Mouse (Mus musculus) liver, postnatal 0 days (tissue): Measurements from ENCODE around the gene Cox4i1. TPM values are rescaled to one million over a fixed set of nuclear protein-coding genes. Genes with fewer than 3 reads are reported as not detected.

ENCODE experiments used
- ATAC-seq: fragments of 200-750 bp; cut with Nextera tagmentation; 2 replicates; pipeline ENCODE4 v1.8.0; 2017; ENCODE audit warnings: mild to moderate bottlenecking, moderate library complexity
- DNase-seq: peaks from one replicate; pipeline ENCODE4 v3.0.0-alpha.2; 2016
- H3K27ac ChIP-seq: fragments of 300-500 bp; sonication (generic); 2 replicates; pipeline ENCODE4 v1.5.1; 2014; ENCODE audit warnings: antibody characterized with exemption, moderate library complexity, mild to moderate bottlenecking, low read depth
- H3K27me3 ChIP-seq: fragments of 300-500 bp; sonication (generic); 2 replicates; pipeline ENCODE4 v1.6.1; 2014; ENCODE audit warnings: low read length, control low read depth, mixed read lengths; ENCODE audit not compliant: insufficient read depth
- H3K36me3 ChIP-seq: fragments of 300-500 bp; sonication (generic); replicated peaks from 2 replicates; pipeline ENCODE4 v1.6.1; 2014; ENCODE audit warnings: mild to moderate bottlenecking, control low read depth, low read length, moderate library complexity, mixed read lengths; ENCODE audit not compliant: insufficient read depth
- H3K4me1 ChIP-seq: fragments of 300-500 bp; sonication (generic); 2 replicates; pipeline ENCODE4 v1.6.1; 2014; ENCODE audit warnings: antibody characterized with exemption, mild to moderate bottlenecking, control low read depth; ENCODE audit not compliant: insufficient read depth
- H3K4me2 ChIP-seq: fragments of 300-500 bp; sonication (generic); 2 replicates; pipeline ENCODE4 v1.6.1; 2014; ENCODE audit warnings: low read depth, mild to moderate bottlenecking, low read length, moderate library complexity, mixed read lengths
- H3K4me3 ChIP-seq: fragments of 300-500 bp; sonication (generic); 2 replicates; pipeline ENCODE4 v1.5.1; 2014; ENCODE audit warnings: low read depth, low read length
- H3K9ac ChIP-seq: fragments of 300-500 bp; sonication (generic); replicated peaks from 2 replicates; pipeline ENCODE4 v1.6.1; 2014; ENCODE audit warnings: mild to moderate bottlenecking, moderate library complexity
- H3K9me3 ChIP-seq: fragments of 300-500 bp; sonication (generic); 2 replicates; pipeline ENCODE4 v1.6.1; 2016; ENCODE audit warnings: mild to moderate bottlenecking, control low read depth, low read length, mixed read lengths
- CTCF ChIP-seq: sonication (generic); IDR thresholded peaks from 2 replicates; pipeline ENCODE4 v1.5.1; 2016; ENCODE audit warnings: antibody characterized with exemption, low read depth
- EP300 ChIP-seq: IDR thresholded peaks from 2 replicates; pipeline ENCODE4 v1.6.1; 2016; ENCODE audit warnings: antibody characterized with exemption, low read depth, mild to moderate bottlenecking
- WGBS: fragments of 180-500 bp; shearing (Covaris S2); extraction: QIAGEN DNeasy Blood & Tissue Kit; methylation state at CpG from one replicate; pipeline ENCODE4 v1.1.7; 2014; ENCODE audit not compliant: insufficient replicate concordance; 5-methylcytosine and 5-hydroxymethylcytosine counted together
- polyA plus RNA-seq: library from polyadenylated mRNA; unstranded; fragments of >200 nt; fragmentation: Nextera tagmentation; extraction: Ambion mirVana; gene quantifications from 2 replicates; pipeline ENCODE4 v1.2.1, GENCODE M21; 2015

The Cox4i1 gene
- polyA plus RNA-seq, 1 experiment from 2014 or later = 1,191 TPM

GRCm38 (mm10) chr8:120671775-120672174 lies 3.8 kb downstream of the Cox4i1 start:
- H3K9me3 ChIP-seq = no peaks in the 10 kb centered on the region
- H3K36me3 ChIP-seq = peaks cover 41% of the 10 kb centered on the region
- H3K27me3 ChIP-seq = no peaks in the 10 kb centered on the region
- no peak for DNase-seq
- ATAC-seq = no peak
- H3K27ac ChIP-seq = no peak overlapping the region
- H3K4me3 ChIP-seq = no peak overlapping the region
- WGBS = 78% methylated on average over 6 of the region's 6 CpGs
- TF ChIP-seq EP300 (no peak), CTCF (no peak)
- peaks cover 10% of the 10 kb centered on the region for H3K4me1 ChIP-seq
- no peak overlapping the region for H3K4me2 ChIP-seq
- H3K9ac ChIP-seq = no peak overlapping the region

GRCm38 (mm10) chr8:120672626-120673229 lies 4.7 kb downstream of the Cox4i1 start:
- H3K9me3 ChIP-seq = no peaks in the 10 kb centered on the region
- no peak overlapping the region for H3K4me2 ChIP-seq
- no peak overlapping the region for H3K27ac ChIP-seq
- H3K27me3 ChIP-seq = no peaks in the 10 kb centered on the region
- 89% methylated on average over 16 of the region's 16 CpGs for WGBS
- no peak for TF ChIP-seq CTCF
- no peak for TF ChIP-seq EP300
- H3K36me3 ChIP-seq = peaks cover 41% of the 10 kb centered on the region
- H3K4me3 ChIP-seq = no peak overlapping the region
- H3K9ac ChIP-seq = no peak overlapping the region
- ATAC-seq = no peak
- no peak for DNase-seq
- H3K4me1 ChIP-seq = peaks cover 6% of the 10 kb centered on the region; the same call in 1 of the 2 replicates

GRCm38 (mm10) chr8:120673298-120673697 lies 5.3 kb downstream of the Cox4i1 start:
- peaks cover 41% of the 10 kb centered on the region for H3K36me3 ChIP-seq
- ATAC-seq = no peak
- WGBS = 92% methylated on average over 7 of the region's 7 CpGs

GRCm38 (mm10) chr8:120675718-120676117 lies 7.7 kb downstream of the Cox4i1 start:
- TF ChIP-seq EP300 (no peak), CTCF (no peak)
- Histone ChIP-seq H3K27me3 (no peaks in the 10 kb centered on the region), H3K27ac (no peak overlapping the region), H3K9me3 (no peaks in the 10 kb centered on the region), H3K9ac (no peak overlapping the region), H3K4me2 (no peak overlapping the region), H3K4me1 (no peaks in the 10 kb centered on the region; the same call in 1 of the 2 replicates), H3K36me3 (peaks cover 32% of the 10 kb centered on the region), H3K4me3 (no peak overlapping the region)
- ATAC-seq = no peak
- 84% methylated on average over 8 of the region's 8 CpGs for WGBS
- no peak for DNase-seq

More at GRCm38 (mm10) chr8:120673298-120673697, 5.3 kb downstream of the Cox4i1 start:
- no peak for DNase-seq
- TF ChIP-seq EP300 = no peak
- TF ChIP-seq CTCF = no peak
- H3K9ac ChIP-seq = no peak overlapping the region
- H3K4me2 ChIP-seq = no peak overlapping the region
- no peak overlapping the region for H3K4me3 ChIP-seq
- peaks cover 6% of the 10 kb centered on the region; the same call in 1 of the 2 replicates for H3K4me1 ChIP-seq
- H3K27me3 ChIP-seq = no peaks in the 10 kb centered on the region
- H3K9me3 ChIP-seq = no peaks in the 10 kb centered on the region
- H3K27ac ChIP-seq = no peak overlapping the region

- Histone ChIP-seq H3K9me3 (no peaks in the 10 kb centered on the region), H3K9ac (no peak overlapping the region; the same call in 1 of the 2 replicates), H3K36me3 (peaks cover 6% of the 10 kb centered on the region), H3K27ac (no peak overlapping the region), H3K4me1 (no peaks in the 10 kb centered on the region; the same call in 1 of the 2 replicates), H3K4me2 (no peak overlapping the region), H3K4me3 (no peak overlapping the region), H3K27me3 (no peaks in the 10 kb centered on the region)
- ATAC-seq (peak; percentile 64; the same call in 1 of the 2 replicates), DNase-seq (peak; percentile 88)
- WGBS = 12% methylated on average over 10 of the region's 10 CpGs
- TF ChIP-seq CTCF = peak; percentile 95
- no peak for TF ChIP-seq EP300
Observed at GRCm38 (mm10) chr8:120678447-120678846, 10.4 kb downstream of the Cox4i1 start.

GRCm38 (mm10) chr8:120679629-120680387 lies 11.8 kb downstream of the Cox4i1 start:
- no peak for ATAC-seq
- 24% methylated on average over 11 of the region's 11 CpGs for WGBS

More at GRCm38 (mm10) chr8:120679629-120680387, 11.8 kb downstream of the Cox4i1 start:
- Histone ChIP-seq H3K9ac (no peak overlapping the region), H3K27me3 (no peaks in the 10 kb centered on the region), H3K4me2 (no peak overlapping the region), H3K4me1 (no peaks in the 10 kb centered on the region; the same call in 1 of the 2 replicates), H3K4me3 (no peak overlapping the region), H3K36me3 (no peaks in the 10 kb centered on the region), H3K9me3 (no peaks in the 10 kb centered on the region), H3K27ac (no peak overlapping the region)
- TF ChIP-seq EP300 (no peak), CTCF (no peak)
- DNase-seq = no peak
